Mouse (Mus musculus): ENCODE results near the gene Hoxc5. TPM values are rescaled to one million over a fixed set of nuclear protein-coding genes. Genes with fewer than 3 reads are reported as not detected.

The Hoxc5 gene
- polyA plus RNA-seq, 1 experiment from 2014 or later = 17.5 TPM

- Histone ChIP-seq H3K27me3 (ENCODE audit: control insufficient read depth, insufficient read depth, low read length) (peaks cover 91% of the 10 kb centered on the region), H3K9ac (ENCODE audit: low read length) (no peak overlapping the region), H3K36me3 (ENCODE audit: control insufficient read depth, insufficient read depth, low read length) (no peaks in the 10 kb centered on the region), H3K4me2 (ENCODE audit: low read depth, low read length) (no peak overlapping the region), H3K27ac (ENCODE audit: low read length) (no peak overlapping the region), H3K4me3 (replicated peaks; ENCODE audit: low read length) (no peak overlapping the region), H3K4me1 (ENCODE audit: control insufficient read depth, insufficient read depth, low read length) (0 out of 2 replicates have a peak, but pooled peaks cover 3% of the 10 kb centered on the region), H3K9me3 (replicated peaks; ENCODE audit: control insufficient read depth, low read length) (no peaks in the 10 kb centered on the region)
- 2% methylated on average over 21 of the region's 21 CpGs for WGBS
- ATAC-seq (ENCODE audit: insufficient read depth, low FRiP score) = no peak
Measured at GRCm38 (mm10) chr15:102975688-102976111, 8.5 kb downstream of the Hoxc5 start.

- ATAC-seq (ENCODE audit: insufficient read depth, low FRiP score) = no peak
- Histone ChIP-seq H3K4me1 (ENCODE audit: control insufficient read depth, insufficient read depth, low read length) (0 out of 2 replicates have a peak, but pooled peaks cover 3% of the 10 kb centered on the region), H3K9me3 (replicated peaks; ENCODE audit: control insufficient read depth, low read length) (no peaks in the 10 kb centered on the region), H3K36me3 (ENCODE audit: control insufficient read depth, insufficient read depth, low read length) (no peaks in the 10 kb centered on the region), H3K27me3 (ENCODE audit: control insufficient read depth, insufficient read depth, low read length) (peaks cover 90% of the 10 kb centered on the region), H3K4me2 (ENCODE audit: low read depth, low read length) (peak within 1 kb of the TSS; percentile 27; the same call in 1 of the 2 replicates), H3K27ac (ENCODE audit: low read length) (no peak within 1 kb of the TSS), H3K4me3 (replicated peaks; ENCODE audit: low read length) (peak within 1 kb of the TSS; percentile 25), H3K9ac (ENCODE audit: low read length) (no peak within 1 kb of the TSS)
- WGBS = 2% methylated on average over 20 of the region's 20 CpGs
Measured at GRCm38 (mm10) chr15:102976171-102976570, 8.9 kb downstream of the Hoxc5 start, which contains the start of gene Hoxc9. Gene Hoxc9, plus strand, starts transcription at chr15:102976439.

- WGBS = 1% methylated on average over 37 of the region's 37 CpGs
- Histone ChIP-seq H3K4me2 (ENCODE audit: low read depth, low read length) (peak overlapping the region; percentile 27; the same call in 1 of the 2 replicates), H3K27ac (ENCODE audit: low read length) (no peak overlapping the region), H3K27me3 (ENCODE audit: control insufficient read depth, insufficient read depth, low read length) (peaks cover 90% of the 10 kb centered on the region), H3K36me3 (ENCODE audit: control insufficient read depth, insufficient read depth, low read length) (no peaks in the 10 kb centered on the region), H3K4me3 (replicated peaks; ENCODE audit: low read length) (peak overlapping the region; percentile 25), H3K9ac (ENCODE audit: low read length) (no peak overlapping the region), H3K9me3 (replicated peaks; ENCODE audit: control insufficient read depth, low read length) (no peaks in the 10 kb centered on the region), H3K4me1 (ENCODE audit: control insufficient read depth, insufficient read depth, low read length) (0 out of 2 replicates have a peak, but pooled peaks cover 3% of the 10 kb centered on the region)
- no peak for ATAC-seq (ENCODE audit: insufficient read depth, low FRiP score)
Measured at GRCm38 (mm10) chr15:102976631-102977422, 9.6 kb downstream of the Hoxc5 start.

DNA sequence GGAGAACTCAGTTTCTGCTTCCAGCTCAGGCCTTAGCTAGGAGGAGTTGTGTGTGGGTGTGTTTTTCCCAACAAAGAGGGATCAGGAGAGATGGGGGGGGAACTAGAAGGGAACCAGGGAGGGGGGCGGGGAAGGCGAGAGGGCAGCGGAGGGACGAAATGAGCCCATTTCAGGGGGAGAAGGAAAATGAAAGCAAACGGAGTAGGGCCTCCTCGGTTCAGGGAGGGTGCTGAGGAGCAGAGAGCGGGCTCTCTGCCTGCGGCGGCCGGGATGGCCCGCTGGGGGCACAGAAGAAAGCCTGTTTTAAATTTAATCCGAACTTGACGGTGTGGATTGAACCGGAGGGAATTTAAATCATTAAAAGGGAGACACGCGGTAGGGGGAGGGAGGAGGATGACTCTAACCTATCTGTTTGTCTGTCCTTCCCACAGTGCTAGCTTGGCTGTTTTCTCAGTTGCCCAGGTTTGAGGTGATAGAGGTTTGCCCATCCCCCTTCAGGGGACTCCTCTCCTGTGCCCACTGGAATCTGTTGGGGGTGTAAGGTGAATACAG is 10.3 kb downstream of the Hoxc5 start:
- 0 out of 2 replicates have a peak, but pooled peaks cover 3% of the 10 kb centered on the region for H3K4me1 ChIP-seq (ENCODE audit: control insufficient read depth, insufficient read depth, low read length)
- H3K36me3 ChIP-seq (ENCODE audit: control insufficient read depth, insufficient read depth, low read length) = no peaks in the 10 kb centered on the region
- peaks cover 90% of the 10 kb centered on the region for H3K27me3 ChIP-seq (ENCODE audit: control insufficient read depth, insufficient read depth, low read length)
- WGBS = 5% methylated on average over 16 of the region's 16 CpGs
- no peak for ATAC-seq (ENCODE audit: insufficient read depth, low FRiP score)
- H3K9ac ChIP-seq (ENCODE audit: low read length) = no peak overlapping the region
- H3K27ac ChIP-seq (ENCODE audit: low read length) = no peak overlapping the region
- peak overlapping the region; percentile 27; the same call in 1 of the 2 replicates for H3K4me2 ChIP-seq (ENCODE audit: low read depth, low read length)
- no peaks in the 10 kb centered on the region for H3K9me3 ChIP-seq (replicated peaks; ENCODE audit: control insufficient read depth, low read length)
- H3K4me3 ChIP-seq (replicated peaks; ENCODE audit: low read length) = peak overlapping the region; percentile 25

GRCm38 (mm10) chr15:102978615-102979515 is 11.6 kb downstream of the Hoxc5 start:
- WGBS = 8% methylated on average over 13 of the region's 13 CpGs
- peaks cover 88% of the 10 kb centered on the region for H3K27me3 ChIP-seq (ENCODE audit: control insufficient read depth, insufficient read depth, low read length)
- H3K4me1 ChIP-seq (ENCODE audit: control insufficient read depth, insufficient read depth, low read length) = 0 out of 2 replicates have a peak, but pooled peaks cover 3% of the 10 kb centered on the region

GRCm38 (mm10) chr15:102979936-102980335 is 12.7 kb downstream of the Hoxc5 start:
- H3K4me3 ChIP-seq (replicated peaks; ENCODE audit: low read length) = no peak overlapping the region
- H3K9me3 ChIP-seq (replicated peaks; ENCODE audit: control insufficient read depth, low read length) = no peaks in the 10 kb centered on the region
- no peaks in the 10 kb centered on the region for H3K36me3 ChIP-seq (ENCODE audit: control insufficient read depth, insufficient read depth, low read length)
- no peak overlapping the region for H3K4me2 ChIP-seq (ENCODE audit: low read depth, low read length)
- no peak overlapping the region for H3K9ac ChIP-seq (ENCODE audit: low read length)
- H3K27ac ChIP-seq (ENCODE audit: low read length) = no peak overlapping the region
- WGBS = 4% methylated on average over 1 of the region's 1 CpGs
- H3K4me1 ChIP-seq (ENCODE audit: control insufficient read depth, insufficient read depth, low read length) = 0 out of 2 replicates have a peak, but pooled peaks cover 3% of the 10 kb centered on the region
- ATAC-seq (ENCODE audit: insufficient read depth, low FRiP score) = no peak
- H3K27me3 ChIP-seq (ENCODE audit: control insufficient read depth, insufficient read depth, low read length) = peaks cover 88% of the 10 kb centered on the region

More at GRCm38 (mm10) chr15:102978615-102979515, 11.6 kb downstream of the Hoxc5 start:
- H3K36me3 ChIP-seq (ENCODE audit: control insufficient read depth, insufficient read depth, low read length) = no peaks in the 10 kb centered on the region
- ATAC-seq (ENCODE audit: insufficient read depth, low FRiP score) = no peak
- no peak overlapping the region for H3K4me2 ChIP-seq (ENCODE audit: low read depth, low read length)
- H3K9ac ChIP-seq (ENCODE audit: low read length) = no peak overlapping the region
- H3K4me3 ChIP-seq (replicated peaks; ENCODE audit: low read length) = no peak overlapping the region
- no peak overlapping the region for H3K27ac ChIP-seq (ENCODE audit: low read length)
- no peaks in the 10 kb centered on the region for H3K9me3 ChIP-seq (replicated peaks; ENCODE audit: control insufficient read depth, low read length)

DNA sequence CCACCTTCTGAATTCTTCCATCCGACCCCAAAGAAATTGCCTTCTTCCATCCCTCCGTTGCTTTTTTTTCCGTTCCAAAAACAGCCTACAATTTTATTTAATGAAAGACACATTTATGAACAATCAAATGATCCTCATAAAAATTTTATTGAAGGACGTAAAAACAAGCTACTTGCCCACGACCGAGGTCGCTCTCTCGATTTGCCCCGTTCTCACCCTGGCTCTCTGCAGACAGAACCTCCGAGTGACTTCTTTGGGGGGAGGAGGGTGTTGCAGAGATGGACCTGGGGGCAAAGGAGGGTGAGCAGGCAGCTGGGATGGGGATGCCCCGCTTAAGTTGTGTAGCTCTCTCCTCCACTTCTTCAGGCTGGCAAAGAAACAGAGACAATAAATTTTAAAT is 13.1 kb downstream of the Hoxc5 start:
- no peak overlapping the region for H3K4me2 ChIP-seq (ENCODE audit: low read depth, low read length)
- WGBS = 4% methylated on average over 11 of the region's 11 CpGs
- H3K9ac ChIP-seq (ENCODE audit: low read length) = no peak overlapping the region
- H3K27ac ChIP-seq (ENCODE audit: low read length) = no peak overlapping the region
- no peak for ATAC-seq (ENCODE audit: insufficient read depth, low FRiP score)
- no peak overlapping the region for H3K4me3 ChIP-seq (replicated peaks; ENCODE audit: low read length)
- H3K36me3 ChIP-seq (ENCODE audit: control insufficient read depth, insufficient read depth, low read length) = no peaks in the 10 kb centered on the region
- peaks cover 89% of the 10 kb centered on the region for H3K27me3 ChIP-seq (ENCODE audit: control insufficient read depth, insufficient read depth, low read length)
- H3K9me3 ChIP-seq (replicated peaks; ENCODE audit: control insufficient read depth, low read length) = no peaks in the 10 kb centered on the region
- 0 out of 2 replicates have a peak, but pooled peaks cover 3% of the 10 kb centered on the region for H3K4me1 ChIP-seq (ENCODE audit: control insufficient read depth, insufficient read depth, low read length)

DNA sequence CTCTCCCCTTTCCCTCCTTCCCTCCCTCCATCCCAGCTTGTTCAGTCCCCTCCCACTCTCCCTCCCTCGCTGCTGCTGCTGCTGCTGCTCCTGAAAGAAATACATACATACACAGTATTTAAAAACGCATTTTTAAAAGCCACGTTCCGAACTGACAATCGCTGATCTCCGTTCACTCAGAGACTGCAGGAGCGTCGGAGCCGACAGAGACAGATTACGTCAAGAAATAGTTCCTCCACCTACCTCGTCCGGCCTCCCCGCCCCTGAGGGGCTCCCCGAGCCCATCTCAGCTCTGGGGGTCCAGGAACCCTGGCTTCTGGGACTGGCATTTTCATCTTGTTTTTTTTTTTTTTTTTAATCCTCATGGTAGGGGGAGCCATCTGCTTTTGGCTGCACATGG is 13.7 kb downstream of the Hoxc5 start:
- no peak overlapping the region for H3K9ac ChIP-seq (ENCODE audit: low read length)
- H3K27ac ChIP-seq (ENCODE audit: low read length) = no peak overlapping the region
- no peaks in the 10 kb centered on the region for H3K36me3 ChIP-seq (ENCODE audit: control insufficient read depth, insufficient read depth, low read length)
- peak overlapping the region; percentile 47 for H3K4me2 ChIP-seq (ENCODE audit: low read depth, low read length)
- peak overlapping the region; percentile 33; the same call in 1 of the 2 replicates for H3K4me3 ChIP-seq (replicated peaks; ENCODE audit: low read length)
- no peaks in the 10 kb centered on the region for H3K9me3 ChIP-seq (replicated peaks; ENCODE audit: control insufficient read depth, low read length)
- WGBS = under 1% methylated on average over 14 of the region's 14 CpGs
- no peak for ATAC-seq (ENCODE audit: insufficient read depth, low FRiP score)
- H3K4me1 ChIP-seq (ENCODE audit: control insufficient read depth, insufficient read depth, low read length) = 0 out of 2 replicates have a peak, but pooled peaks cover 3% of the 10 kb centered on the region
- peaks cover 89% of the 10 kb centered on the region for H3K27me3 ChIP-seq (ENCODE audit: control insufficient read depth, insufficient read depth, low read length)

All from stomach, embryonic 16.5 days (tissue).